Mouse (Mus musculus): ENCODE data around the gene Nr2f1.
A peak's percentile ranks its signal among the peaks of the same experiment; 100 is the strongest.

Gene Nr2f1

DNA sequence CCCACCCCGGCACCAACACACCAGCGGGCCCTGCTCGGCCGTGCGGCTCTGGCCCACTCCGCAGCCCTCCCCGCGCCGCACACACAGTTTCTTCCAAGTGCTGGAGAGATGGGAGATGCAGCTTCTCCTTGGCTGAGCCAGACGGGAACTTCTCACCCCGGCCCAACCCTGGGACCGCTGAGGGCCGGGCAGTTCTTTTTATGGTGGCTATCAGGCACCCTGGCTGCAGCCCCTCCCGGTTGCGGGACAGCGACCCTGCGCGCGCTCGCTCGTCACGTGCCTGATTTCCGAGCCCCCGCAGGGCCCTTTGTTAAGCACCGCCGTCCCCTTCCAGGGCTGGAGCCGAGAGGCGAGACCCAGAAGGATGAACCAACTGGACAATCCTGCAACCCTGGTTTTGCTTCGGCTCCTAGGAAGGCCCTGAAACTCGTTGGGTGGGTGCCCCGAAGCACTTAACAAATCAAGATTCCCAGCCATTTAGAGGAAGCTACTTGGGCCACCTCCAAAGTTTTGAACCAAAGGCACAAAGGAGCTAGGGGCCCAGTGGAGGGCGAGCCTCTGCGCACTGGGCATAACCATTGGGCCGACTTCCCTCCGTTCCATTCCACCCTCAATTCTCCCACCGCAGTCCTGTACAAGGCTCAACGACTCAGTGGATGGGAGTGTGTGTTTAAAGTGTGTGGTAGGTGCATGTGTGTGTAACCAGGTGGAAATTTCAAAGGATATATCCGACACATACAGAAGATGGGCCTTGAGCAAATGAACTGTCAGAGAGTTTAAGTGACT, 20.1 kb downstream of the Nr2f1 start:
- no peak for DNase-seq (ENCODE audit: low spot score in 2 of 2)

DNA sequence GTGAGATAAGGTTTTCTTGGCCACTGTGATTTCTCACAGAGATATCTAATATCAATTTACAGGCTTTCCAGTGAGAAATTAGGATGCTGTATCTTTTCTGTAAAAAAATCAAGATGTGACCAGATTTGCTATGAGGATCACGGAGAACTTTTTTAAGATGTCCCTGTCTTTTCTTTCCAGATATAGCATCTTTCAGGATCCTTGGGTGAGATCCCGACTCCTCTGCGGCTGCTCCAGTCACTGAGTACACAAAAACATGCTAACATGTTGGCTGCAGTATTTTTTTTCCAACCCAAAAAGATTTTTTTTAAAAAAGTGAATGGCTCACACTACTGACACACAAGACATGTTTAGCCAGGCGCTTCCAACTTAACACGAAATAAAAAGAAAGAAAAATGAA, 20.8 kb downstream of the Nr2f1 start:
- no peak for DNase-seq (ENCODE audit: low spot score in 2 of 2)

DNA sequence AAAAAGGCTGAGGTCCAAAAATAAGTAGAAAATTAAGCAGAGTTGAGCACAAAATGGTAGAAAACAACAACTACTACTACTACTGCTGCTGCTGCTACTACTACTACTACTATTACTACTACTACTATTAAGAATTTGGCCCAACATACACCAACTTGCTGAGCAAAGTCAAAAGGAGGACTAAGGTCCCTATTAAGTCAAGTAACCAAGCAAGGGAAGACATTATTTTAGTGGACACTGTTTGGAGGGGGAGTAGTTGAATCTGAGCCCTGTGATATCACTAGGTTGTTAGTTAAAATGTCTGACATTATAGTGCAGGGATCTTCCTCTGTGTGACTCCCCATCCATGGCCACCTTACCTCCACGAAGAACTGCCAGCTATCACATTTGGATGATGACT, 21.5 kb downstream of the Nr2f1 start:
- DNase-seq (ENCODE audit: low spot score in 2 of 2) = no peak

DNA sequence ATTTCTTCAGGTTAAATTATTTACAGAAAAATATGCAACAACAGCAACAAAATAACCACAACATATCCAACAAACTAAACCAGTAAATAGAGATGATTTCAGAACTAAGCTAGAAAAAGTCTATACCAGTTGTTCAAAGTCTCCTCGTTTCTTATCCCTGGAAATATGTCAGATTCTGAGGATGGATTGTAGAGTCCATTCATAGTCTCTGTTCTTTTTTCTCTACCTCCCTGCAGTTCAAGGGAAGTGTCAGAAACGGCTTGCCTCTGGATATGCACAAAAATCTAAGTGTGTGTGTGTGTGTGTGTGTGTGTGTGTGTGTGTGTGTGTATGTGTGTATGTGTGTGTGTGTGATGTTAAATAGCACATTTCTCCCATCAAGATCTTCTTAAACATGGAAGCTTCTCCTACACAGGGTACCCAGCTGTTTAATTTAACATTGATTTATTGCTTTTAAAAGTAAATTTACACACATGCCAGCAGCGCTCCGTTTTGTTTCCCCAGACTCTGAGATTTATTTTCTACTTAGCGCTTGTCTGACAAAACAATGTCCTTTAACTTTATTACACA, 22.1 kb downstream of the Nr2f1 start:
- DNase-seq (ENCODE audit: low spot score in 2 of 2) = no peak

DNA sequence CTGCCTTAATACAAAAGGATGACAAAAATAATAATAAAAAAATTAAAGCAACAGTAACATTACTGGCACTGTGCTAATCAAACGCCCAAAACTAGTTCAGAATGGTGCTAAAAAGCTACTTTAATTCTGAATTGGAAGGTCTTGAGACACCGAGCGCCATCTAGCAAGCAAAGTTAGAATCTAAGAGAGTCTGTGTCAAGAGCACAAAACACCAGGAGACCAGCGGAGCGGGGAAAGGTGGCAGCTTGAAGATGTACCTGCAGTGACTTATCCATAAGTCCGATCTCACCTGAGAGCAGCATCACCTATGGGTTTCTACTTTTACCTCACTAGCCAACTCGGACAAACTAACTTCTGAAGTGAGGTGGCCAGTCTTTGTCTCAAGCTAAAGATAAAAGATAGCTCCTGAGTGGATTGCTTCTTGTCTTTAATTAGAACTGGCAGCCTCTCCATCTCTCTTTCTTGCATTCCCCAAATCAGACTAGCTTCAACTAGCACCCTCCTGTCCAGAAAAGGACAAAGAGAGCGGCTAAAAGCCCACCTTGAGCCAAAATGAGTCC, 23.7 kb downstream of the Nr2f1 start:
- DNase-seq (ENCODE audit: low spot score in 2 of 2) = no peak

DNA sequence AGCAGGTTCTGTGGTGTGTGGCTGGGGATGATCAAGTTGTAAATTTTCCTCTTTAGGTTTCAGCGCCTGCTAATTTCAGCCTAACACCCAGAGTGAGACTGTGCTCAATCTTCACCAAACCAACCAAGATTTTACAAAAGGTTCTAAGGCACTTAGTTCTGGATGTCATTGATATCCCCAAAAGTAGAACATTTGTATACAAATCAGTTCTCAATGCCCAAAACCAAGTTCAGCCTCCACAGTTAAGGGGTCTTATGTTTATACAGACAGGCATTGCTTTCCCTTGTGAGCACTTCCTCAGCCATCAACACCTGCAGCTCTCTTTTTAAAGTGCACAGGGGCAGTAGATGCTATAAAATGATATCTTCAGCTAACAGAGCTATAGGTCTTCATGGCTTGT, 24.7 kb downstream of the Nr2f1 start:
- no peak for DNase-seq (ENCODE audit: low spot score in 2 of 2)

DNA sequence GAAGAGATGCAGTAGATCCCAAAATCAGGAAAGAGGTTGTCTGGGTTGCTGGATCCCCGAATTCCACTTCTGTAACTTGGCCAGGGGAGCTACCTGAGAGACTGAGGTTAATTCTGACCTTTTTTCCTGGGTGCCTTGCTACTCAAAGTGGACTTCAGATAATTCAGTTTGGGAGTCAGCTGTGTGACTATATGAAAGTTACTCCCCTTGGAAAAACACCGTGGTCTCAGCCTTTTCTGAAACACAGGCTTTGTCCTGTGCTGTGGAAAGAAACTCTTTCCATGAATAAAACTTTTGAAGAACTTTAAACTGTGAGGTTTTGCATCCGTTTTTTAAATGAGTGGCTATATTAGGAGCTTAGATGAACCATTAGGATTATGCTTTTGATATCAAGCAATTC, 25.4 kb downstream of the Nr2f1 start:
- no peak for DNase-seq (ENCODE audit: low spot score in 2 of 2)

DNA sequence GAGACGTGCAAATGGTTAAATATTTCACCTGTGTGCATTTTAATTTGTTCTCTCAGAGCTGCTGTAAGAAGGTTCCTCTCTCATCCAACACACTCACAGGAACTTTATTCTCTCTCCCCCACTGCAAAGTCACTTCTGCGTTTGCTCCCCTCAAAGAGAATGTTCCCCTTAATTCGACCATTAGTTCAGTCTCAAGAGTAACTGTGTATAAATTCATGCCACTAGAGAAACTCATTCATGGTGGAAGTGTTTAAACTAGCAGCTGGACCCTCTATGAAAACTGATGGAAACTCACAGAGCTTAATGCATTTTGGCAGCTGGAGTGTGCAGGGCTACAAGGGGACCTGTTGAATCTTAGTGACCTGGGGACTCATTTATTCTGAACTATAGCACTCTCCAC, 26.7 kb downstream of the Nr2f1 start:
- DNase-seq (ENCODE audit: low spot score in 2 of 2) = no peak

DNA sequence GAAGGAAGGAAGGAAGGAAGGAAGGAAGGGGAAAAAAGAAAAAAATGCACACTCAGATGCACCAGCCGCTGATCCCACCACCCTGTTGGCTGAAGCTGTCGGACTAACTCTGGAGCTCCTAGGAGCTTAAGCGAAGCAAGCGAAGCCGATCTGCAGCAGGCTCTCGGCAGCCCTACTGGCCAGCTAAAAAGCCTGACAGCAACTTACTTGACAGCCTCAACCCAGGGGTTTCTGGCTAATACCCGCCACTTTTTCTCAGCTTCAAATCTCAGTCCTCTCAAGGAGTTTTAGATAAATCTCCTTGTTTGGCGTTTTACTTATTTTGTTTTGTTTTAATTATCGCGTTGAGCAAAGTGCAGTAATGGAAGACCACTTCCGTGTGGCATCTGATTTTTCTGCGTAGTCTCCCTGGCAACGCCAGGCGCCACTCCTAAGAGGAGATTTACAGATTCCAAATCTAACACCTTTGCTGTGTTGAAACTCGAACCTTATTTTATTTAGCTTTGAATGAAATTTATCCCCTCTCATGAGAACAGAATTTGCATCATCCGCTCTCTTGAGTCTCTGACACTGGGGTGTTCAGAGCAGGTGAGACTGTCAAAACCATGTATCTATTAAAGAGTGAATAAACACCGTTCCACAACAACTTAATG, 27.4 kb downstream of the Nr2f1 start:
- no peak for DNase-seq (ENCODE audit: low spot score in 2 of 2)

DNA sequence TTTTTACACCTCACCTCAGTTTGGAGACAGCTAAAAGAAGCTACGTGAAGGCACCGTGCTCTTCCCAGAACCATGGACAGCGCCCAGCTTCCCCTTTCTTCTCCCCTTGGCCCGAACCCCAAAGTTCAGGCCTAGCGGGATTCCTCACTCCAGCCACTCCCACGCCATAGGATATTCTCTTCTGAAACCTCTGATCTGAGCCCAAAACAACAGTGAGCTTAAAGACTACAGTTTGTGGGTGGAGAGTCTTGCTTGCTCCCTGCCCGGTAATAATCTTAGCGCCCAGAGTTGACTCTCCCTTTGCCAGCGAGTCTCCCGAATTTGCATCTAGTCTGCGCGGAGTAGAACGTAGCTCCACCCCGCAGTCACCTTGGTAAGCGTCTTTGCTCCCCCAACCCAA, 28.2 kb downstream of the Nr2f1 start:
- no peak for DNase-seq (ENCODE audit: low spot score in 2 of 2)

DNA sequence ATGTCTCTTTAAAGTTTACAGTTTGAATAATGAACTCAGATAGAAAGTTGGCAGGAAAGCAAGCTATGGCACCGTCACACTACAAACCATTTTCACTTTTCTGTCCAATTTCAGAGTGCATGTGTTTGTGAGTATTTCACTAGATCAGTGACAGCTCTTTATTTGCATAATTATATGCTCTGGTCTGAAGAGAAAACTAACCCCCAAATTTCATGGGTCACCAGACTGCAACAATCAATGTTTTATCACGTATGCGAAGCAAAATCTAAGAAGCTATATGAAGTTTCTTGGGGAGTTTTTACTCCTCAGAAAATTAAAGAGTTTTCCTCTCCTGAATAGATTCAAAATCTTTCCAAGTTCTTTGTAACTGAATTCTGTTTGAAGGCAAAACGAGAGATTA, 31.4 kb downstream of the Nr2f1 start:
- DNase-seq (ENCODE audit: low spot score in 2 of 2) = no peak

DNA sequence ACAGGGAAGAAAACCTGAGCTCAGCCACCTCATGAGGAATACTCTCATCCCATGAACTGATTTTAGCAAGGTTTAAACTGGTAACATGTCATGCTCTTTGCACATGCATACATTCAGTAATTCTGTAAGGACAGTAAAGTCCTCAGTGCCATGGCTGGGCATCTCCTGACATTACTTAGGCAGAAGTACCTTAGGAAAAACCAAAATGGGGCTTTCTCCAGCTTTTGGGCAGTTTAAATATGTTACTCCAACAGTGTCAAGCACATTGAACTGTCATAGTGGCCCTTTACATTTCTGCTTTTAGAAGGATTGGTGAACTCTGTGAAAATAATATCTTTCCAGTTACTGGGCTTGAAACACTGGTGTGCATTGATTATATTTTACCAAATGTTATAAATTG, 34.6 kb downstream of the Nr2f1 start:
- DNase-seq (ENCODE audit: low spot score in 2 of 2) = no peak

DNA sequence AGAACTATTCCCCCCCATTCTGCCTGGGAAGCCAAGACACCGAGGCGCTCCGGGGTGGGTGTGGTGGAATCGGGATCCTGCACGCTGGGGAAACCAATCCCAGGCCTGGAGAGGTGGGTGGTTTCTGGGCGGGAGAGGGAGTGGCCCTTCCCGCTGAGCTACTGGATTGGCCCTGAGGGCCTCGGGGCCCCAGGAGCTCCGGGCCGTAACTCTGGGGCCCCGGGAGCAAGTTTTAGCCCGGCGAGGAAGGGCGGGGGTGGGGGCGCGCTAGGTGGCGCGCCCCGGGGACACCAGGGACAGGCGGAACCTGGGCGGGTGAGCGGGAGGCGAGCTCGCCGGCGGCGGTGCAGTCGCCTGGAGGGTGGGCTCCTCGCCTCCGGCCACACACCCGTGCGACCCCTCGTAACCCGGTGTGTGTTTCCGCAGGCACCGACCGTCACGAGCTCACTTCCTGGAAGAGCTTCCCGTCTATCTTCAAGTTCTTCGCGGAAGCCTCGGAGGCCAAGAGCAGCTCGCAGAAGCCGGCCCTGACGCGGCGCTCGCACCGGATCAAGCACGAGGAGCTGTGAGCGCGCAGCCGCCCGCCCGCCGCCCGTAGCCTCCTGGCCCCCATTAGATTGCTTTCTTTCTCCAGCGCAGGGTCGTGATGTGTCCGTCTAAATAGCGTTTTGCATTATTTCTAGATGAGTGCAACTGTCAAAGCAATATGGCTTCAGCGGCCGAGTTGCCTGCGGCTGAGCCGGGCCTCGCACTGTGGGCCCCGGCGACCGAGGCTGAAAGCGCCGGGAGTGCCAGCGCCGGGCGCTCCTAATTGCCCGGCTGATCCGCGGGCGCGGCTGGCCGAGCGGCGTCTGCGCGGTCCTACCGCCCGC, 36.2 kb downstream of the Nr2f1 start:
- peak; percentile 49 to 74 for DNase-seq (ENCODE audit: low spot score in 2 of 2)

DNA sequence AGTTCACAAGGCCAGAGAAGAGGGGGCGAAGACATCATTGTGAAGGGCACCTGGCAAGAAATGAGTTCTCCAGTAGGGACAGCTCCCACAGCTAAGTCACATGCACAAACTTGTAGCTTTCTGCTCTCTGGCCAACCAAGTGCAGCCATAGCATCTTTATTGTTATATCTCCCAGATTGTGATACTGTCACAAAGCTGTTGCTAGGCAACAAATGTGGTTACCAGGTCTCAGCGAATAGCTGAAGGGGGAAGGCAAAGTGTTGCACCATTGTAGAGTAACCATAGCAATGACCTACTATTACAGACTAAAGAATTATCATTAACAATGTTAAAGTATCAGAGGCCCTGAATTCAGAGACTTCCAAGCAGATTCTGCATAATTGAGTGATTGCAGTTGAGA, 37.4 kb downstream of the Nr2f1 start:
- no peak for DNase-seq (ENCODE audit: low spot score in 2 of 2)

DNA sequence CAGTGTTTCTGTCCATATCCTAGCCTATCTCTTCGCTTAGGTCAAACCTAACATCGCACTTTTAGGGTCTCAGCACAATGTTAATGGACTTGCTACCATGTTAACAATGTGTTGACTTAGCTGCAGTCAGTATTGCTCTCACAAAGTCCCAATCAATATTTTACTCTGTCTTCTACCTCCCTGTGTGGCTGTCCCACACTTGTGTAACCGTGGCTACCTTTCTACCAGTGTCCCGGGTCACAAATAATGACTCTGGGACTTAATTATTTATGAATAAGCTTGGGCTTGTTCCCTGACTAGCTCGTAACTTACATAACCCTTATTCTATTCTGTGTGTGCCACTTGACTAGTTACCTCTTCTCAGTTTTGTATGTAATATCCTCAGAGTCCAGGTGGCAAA, 42.1 kb downstream of the Nr2f1 start:
- DNase-seq (ENCODE audit: low spot score in 2 of 2) = no peak
